Mouse (Mus musculus): ENCODE measurements around the gene Gm20662. TPM values are rescaled to one million over a fixed set of nuclear protein-coding genes. Genes with fewer than 3 reads are reported as not detected.

Gm20662 gene
- polyA plus RNA-seq, 1 experiment from 2014 or later, result 0.67 TPM

DNA sequence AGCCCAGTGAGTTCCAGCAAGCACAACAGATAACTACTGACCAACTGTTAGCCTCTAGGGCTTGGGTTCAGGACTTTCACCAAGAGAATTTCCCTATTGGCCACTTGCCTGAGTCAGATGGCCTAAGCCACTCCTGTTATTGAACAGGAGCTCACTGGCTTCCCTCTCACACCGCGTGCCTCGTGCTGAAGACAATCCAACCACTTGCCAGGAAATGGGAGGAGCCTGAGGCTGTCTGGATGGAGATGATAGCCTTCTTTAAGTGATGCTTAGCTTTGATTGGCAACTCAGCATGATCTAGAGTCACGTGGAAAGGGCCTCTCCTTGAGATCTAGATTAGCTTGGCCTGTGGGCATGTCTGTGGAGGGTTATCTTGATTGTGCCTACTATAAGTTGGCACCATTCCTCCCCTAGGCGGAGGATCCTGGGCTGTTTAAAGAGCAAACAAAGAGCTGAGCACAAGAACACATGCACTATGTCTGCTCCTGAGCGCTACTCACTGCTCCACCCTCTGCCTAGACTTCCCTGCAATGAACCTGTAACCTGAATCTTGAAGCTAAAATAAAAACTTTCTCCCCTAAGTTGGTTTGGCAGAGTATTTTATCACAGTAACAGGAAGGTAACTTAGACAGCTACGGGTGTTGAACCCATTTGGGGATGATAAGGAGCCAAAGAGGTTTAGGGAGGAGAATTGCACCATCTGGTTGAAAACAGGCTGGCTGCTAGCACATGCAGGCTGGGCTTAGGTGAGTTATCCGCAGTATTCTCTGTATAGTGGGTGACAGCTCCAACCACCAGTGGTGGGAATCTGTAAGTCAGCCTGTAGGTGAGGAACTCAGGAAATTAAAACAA lies 24.2 kb upstream of the Gm20662 start:
- H3K4me1 ChIP-seq (replicated peaks; ENCODE audit: control insufficient read depth, insufficient read depth, low read length), result no peaks in the 10 kb centered on the region
- 82% methylated on average over 8 of the region's 8 CpGs for WGBS

DNA sequence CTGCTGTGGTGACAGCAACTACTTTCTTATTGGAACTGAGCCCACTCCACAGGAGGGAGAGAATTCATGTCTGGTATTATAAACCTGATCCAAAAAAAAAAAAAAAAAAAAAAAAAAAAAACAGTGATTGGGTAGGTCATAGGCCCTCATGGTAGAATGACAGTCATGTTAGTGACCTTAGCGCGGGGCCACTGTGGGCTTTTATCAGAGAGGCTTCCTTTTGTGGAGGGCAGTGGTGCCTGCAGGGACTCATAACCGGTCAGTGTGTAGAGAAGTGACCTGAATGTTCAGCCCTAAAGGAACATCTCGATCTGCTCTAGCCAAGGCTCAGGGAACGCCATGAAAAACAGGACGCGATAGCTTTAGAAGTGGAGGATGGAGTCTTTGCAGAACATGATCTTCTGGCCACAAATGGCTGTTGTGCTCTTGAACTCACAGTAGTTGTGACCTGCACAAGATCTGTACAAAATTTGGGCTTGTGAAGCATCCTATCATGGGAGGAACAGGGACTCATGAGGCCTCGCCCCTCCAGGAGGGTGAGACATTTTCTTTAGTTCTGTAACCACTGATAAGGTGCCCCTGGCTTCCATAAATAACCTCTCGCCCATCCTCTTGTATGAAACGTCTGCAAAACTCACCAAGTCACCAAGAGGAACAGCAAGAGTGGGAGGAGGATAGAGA lies 21.5 kb upstream of the Gm20662 start:
- H3K9me3 ChIP-seq (ENCODE audit: control insufficient read depth, low read length), result no peaks in the 10 kb centered on the region
- 88% methylated on average over 10 of the region's 10 CpGs for WGBS
- no peaks in the 10 kb centered on the region for H3K4me1 ChIP-seq (replicated peaks; ENCODE audit: control insufficient read depth, insufficient read depth, low read length)
- no peaks in the 10 kb centered on the region for H3K27me3 ChIP-seq (replicated peaks; ENCODE audit: control insufficient read depth, insufficient read depth, low read length)
- H3K4me3 ChIP-seq (replicated peaks; ENCODE audit: low read length), result no peak overlapping the region
- H3K36me3 ChIP-seq (ENCODE audit: control insufficient read depth, insufficient read depth), result no peaks in the 10 kb centered on the region; the same call in 1 of the 2 replicates
- no peak for ATAC-seq
- H3K9ac ChIP-seq (replicated peaks; ENCODE audit: low read depth, low read length), result no peak overlapping the region
- no peak overlapping the region for H3K27ac ChIP-seq (ENCODE audit: low read length)
- H3K4me2 ChIP-seq (ENCODE audit: low read length), result no peak overlapping the region

More for the DNA sequence above, 24.2 kb upstream of the Gm20662 start:
- H3K4me2 ChIP-seq (ENCODE audit: low read length), result no peak overlapping the region
- H3K4me3 ChIP-seq (replicated peaks; ENCODE audit: low read length), result no peak overlapping the region
- no peaks in the 10 kb centered on the region for H3K9me3 ChIP-seq (ENCODE audit: control insufficient read depth, low read length)
- no peak overlapping the region for H3K27ac ChIP-seq (ENCODE audit: low read length)
- ATAC-seq, result no peak
- no peak overlapping the region for H3K9ac ChIP-seq (replicated peaks; ENCODE audit: low read depth, low read length)
- H3K27me3 ChIP-seq (replicated peaks; ENCODE audit: control insufficient read depth, insufficient read depth, low read length), result no peaks in the 10 kb centered on the region
- H3K36me3 ChIP-seq (ENCODE audit: control insufficient read depth, insufficient read depth), result no peaks in the 10 kb centered on the region; the same call in 1 of the 2 replicates

DNA sequence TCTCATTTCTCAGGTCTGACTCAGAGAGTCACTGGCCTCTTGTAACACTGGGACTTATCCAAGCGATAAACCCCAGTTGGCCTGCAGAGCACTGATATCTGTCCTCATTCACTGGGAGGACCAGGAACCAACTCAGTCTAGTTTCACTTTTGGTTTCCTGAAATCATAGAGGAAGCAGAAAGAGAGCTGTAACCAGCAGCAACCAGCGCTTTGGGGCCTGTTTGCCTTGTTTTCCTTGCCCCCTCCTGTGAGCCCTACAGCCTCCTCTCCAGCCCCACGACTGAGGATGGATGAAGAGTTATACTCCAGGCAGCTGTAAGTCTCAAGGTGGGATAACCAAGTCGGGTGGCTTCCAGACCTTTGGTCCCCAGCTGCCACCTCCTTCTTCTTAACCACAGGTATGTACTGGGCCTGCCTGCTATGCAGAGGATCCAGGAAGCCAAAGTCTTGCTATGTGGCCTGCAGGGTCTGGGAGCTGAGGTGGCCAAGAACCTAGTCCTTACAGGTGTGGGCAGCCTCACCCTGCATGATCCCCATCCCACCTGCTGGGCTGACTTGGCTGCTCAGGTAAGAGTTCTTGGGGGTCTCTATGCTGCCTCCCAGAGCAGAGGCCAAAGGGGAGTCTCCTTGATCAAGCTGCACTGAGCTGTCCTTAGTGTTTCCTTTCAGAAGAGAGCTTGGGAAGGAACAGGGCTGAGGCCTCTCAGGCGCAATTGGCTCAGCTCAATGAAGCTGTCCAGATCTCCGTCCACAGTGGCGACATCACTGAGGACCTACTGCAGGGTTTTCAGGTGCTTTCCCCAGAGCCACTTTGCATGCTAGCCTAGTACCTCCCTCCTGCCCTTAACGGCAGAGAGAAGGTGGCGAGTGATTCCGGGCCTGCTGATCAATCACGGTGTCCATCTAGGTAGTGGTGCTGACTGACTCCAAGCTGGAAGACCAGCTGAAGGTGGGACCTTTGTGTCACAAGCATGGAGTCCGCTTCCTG lies 20.5 kb upstream of the Gm20662 start, which contains the start of gene Uba7:
Uba7 (plus strand) TSS at position 107 of the 988 bp plus-strand sequence.
- no peaks in the 10 kb centered on the region for H3K4me1 ChIP-seq (replicated peaks; ENCODE audit: control insufficient read depth, insufficient read depth, low read length)
- H3K27ac ChIP-seq (ENCODE audit: low read length), result no peak within 1 kb of the TSS
- ATAC-seq, result no peak
- no peaks in the 10 kb centered on the region for H3K27me3 ChIP-seq (replicated peaks; ENCODE audit: control insufficient read depth, insufficient read depth, low read length)
- no peaks in the 10 kb centered on the region for H3K9me3 ChIP-seq (ENCODE audit: control insufficient read depth, low read length)
- H3K4me3 ChIP-seq (replicated peaks; ENCODE audit: low read length), result no peak within 1 kb of the TSS
- 75% methylated on average over 12 of the region's 12 CpGs for WGBS
- H3K36me3 ChIP-seq (ENCODE audit: control insufficient read depth, insufficient read depth), result no peaks in the 10 kb centered on the region; the same call in 1 of the 2 replicates
- H3K9ac ChIP-seq (replicated peaks; ENCODE audit: low read depth, low read length), result no peak within 1 kb of the TSS
- no peak within 1 kb of the TSS for H3K4me2 ChIP-seq (ENCODE audit: low read length)

DNA sequence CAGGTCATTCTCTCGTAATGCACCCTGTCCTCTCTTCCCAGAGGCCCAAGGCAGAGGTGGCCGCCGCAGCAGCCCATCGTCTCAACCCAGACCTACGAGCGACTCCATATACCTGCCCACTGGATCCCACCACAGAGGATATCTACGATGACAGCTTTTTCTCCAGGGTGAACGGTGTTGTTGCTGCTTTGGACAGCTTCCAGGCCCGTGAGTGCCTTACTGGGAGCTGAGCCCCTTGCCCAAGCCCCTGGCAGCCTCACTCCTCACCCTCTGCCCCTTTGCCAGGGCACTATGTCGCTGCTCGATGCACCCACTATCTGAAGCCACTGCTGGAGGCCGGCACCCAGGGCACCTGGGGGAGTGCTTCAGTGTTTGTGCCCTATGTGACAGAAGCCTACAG lies 17.3 kb upstream of the Gm20662 start:
- H3K9ac ChIP-seq (replicated peaks; ENCODE audit: low read depth, low read length), result no peak overlapping the region
- H3K4me1 ChIP-seq (replicated peaks; ENCODE audit: control insufficient read depth, insufficient read depth, low read length), result peaks cover 2% of the 10 kb centered on the region; the same call in 1 of the 2 replicates
- 85% methylated on average over 12 of the region's 12 CpGs for WGBS
- H3K27ac ChIP-seq (ENCODE audit: low read length), result no peak overlapping the region
- H3K36me3 ChIP-seq (ENCODE audit: control insufficient read depth, insufficient read depth), result no peaks in the 10 kb centered on the region
- H3K4me3 ChIP-seq (replicated peaks; ENCODE audit: low read length), result no peak overlapping the region
- no peak overlapping the region for H3K4me2 ChIP-seq (ENCODE audit: low read length)
- no peaks in the 10 kb centered on the region for H3K9me3 ChIP-seq (ENCODE audit: control insufficient read depth, low read length)
- no peak for ATAC-seq
- no peaks in the 10 kb centered on the region for H3K27me3 ChIP-seq (replicated peaks; ENCODE audit: control insufficient read depth, insufficient read depth, low read length)

- 67% methylated on average over 6 of the region's 7 CpGs for WGBS
- Histone ChIP-seq H3K4me1 (replicated peaks; ENCODE audit: control insufficient read depth, insufficient read depth, low read length) (peaks cover 14% of the 10 kb centered on the region), H3K27ac (ENCODE audit: low read length) (peak overlapping the region; percentile 46), H3K9ac (replicated peaks; ENCODE audit: low read depth, low read length) (peak overlapping the region; percentile 10; the same call in 1 of the 2 replicates), H3K36me3 (ENCODE audit: control insufficient read depth, insufficient read depth) (no peaks in the 10 kb centered on the region), H3K9me3 (ENCODE audit: control insufficient read depth, low read length) (no peaks in the 10 kb centered on the region), H3K4me2 (ENCODE audit: low read length) (no peak overlapping the region), H3K27me3 (replicated peaks; ENCODE audit: control insufficient read depth, insufficient read depth, low read length) (0 out of 2 replicates have a peak, but pooled peaks cover 3% of the 10 kb centered on the region), H3K4me3 (replicated peaks; ENCODE audit: low read length) (no peak overlapping the region)
- ATAC-seq, result no peak
These were observed 14.2 kb upstream of the Gm20662 start for GRCm38 (mm10) chr9:107981684-107982605.

- Histone ChIP-seq H3K27me3 (replicated peaks; ENCODE audit: control insufficient read depth, insufficient read depth, low read length) (0 out of 2 replicates have a peak, but pooled peaks cover 3% of the 10 kb centered on the region), H3K4me3 (replicated peaks; ENCODE audit: low read length) (no peak within 1 kb of the TSS), H3K9ac (replicated peaks; ENCODE audit: low read depth, low read length) (no peak within 1 kb of the TSS), H3K4me2 (ENCODE audit: low read length) (no peak within 1 kb of the TSS), H3K27ac (ENCODE audit: low read length) (peak within 1 kb of the TSS; percentile 46), H3K4me1 (replicated peaks; ENCODE audit: control insufficient read depth, insufficient read depth, low read length) (peaks cover 14% of the 10 kb centered on the region), H3K36me3 (ENCODE audit: control insufficient read depth, insufficient read depth) (no peaks in the 10 kb centered on the region), H3K9me3 (ENCODE audit: control insufficient read depth, low read length) (no peaks in the 10 kb centered on the region)
- WGBS, result 47% methylated on average over 14 of the region's 14 CpGs
- 0 out of 2 replicates have a peak, but pooled peaks have one; percentile 31 for ATAC-seq
These were observed 13.3 kb upstream of the Gm20662 start, which contains the start of gene Gm20661 for GRCm38 (mm10) chr9:107982681-107983346. TSS of gene Gm20661 (plus strand) at chr9:107983058.

GRCm38 (mm10) chr9:107983421-107983890 lies 12.7 kb upstream of the Gm20662 start:
- Histone ChIP-seq H3K4me3 (replicated peaks; ENCODE audit: low read length) (no peak overlapping the region), H3K9ac (replicated peaks; ENCODE audit: low read depth, low read length) (no peak overlapping the region), H3K9me3 (ENCODE audit: control insufficient read depth, low read length) (no peaks in the 10 kb centered on the region), H3K4me2 (ENCODE audit: low read length) (no peak overlapping the region), H3K27ac (ENCODE audit: low read length) (peak overlapping the region; percentile 20), H3K27me3 (replicated peaks; ENCODE audit: control insufficient read depth, insufficient read depth, low read length) (0 out of 2 replicates have a peak, but pooled peaks cover 3% of the 10 kb centered on the region), H3K36me3 (ENCODE audit: control insufficient read depth, insufficient read depth) (no peaks in the 10 kb centered on the region), H3K4me1 (replicated peaks; ENCODE audit: control insufficient read depth, insufficient read depth, low read length) (peaks cover 14% of the 10 kb centered on the region)
- no peak for ATAC-seq
- 49% methylated on average over 4 of the region's 4 CpGs for WGBS

All from forebrain, embryonic 16.5 days (tissue).